Mouse (Mus musculus): Measurements from ENCODE around the gene H2afx. TPM values are rescaled to one million over a fixed set of nuclear protein-coding genes. Genes with fewer than 3 reads are reported as not detected.
"Not testable (repeated sequence)": the region's sequence is repeated elsewhere in the genome, so short reads cannot be mapped to it uniquely, and the experiment has no call there.

The H2afx gene
- polyA plus RNA-seq, 1 experiment from 2014 or later, result 209 TPM

- no peaks in the 10 kb centered on the region for H3K27me3 ChIP-seq
- peaks cover 19% of the 10 kb centered on the region for H3K36me3 ChIP-seq
- H3K4me2 ChIP-seq (replicated peaks), result peak within 1 kb of the TSS; percentile 93
- no peaks in the 10 kb centered on the region for H3K9me3 ChIP-seq
- WGBS, result under 1% methylated on average over 66 of the region's 67 CpGs
- peak within 1 kb of the TSS; percentile 98 for H3K9ac ChIP-seq (replicated peaks)
- peak within 1 kb of the TSS; percentile 98 for H3K4me3 ChIP-seq (replicated peaks)
- peaks cover 33% of the 10 kb centered on the region for H3K4me1 ChIP-seq (replicated peaks)
- H3K27ac ChIP-seq, result peak within 1 kb of the TSS; percentile 84
- peak; percentile 98 for ATAC-seq
Observed at GRCm38 (mm10) chr9:44319887-44320798, 14.4 kb upstream of the H2afx start, which contains the start of gene C2cd2l. TSS of gene C2cd2l (minus strand) at chr9:44320285.

GRCm38 (mm10) chr9:44320799-44321133 is 13.7 kb upstream of the H2afx start:
- peak overlapping the region; percentile 93 for H3K4me2 ChIP-seq (replicated peaks)
- peak overlapping the region; percentile 98 for H3K4me3 ChIP-seq (replicated peaks)
- ATAC-seq, result 0 out of 2 replicates have a peak, but pooled peaks have one; percentile 1
- 18% methylated on average over 6 of the region's 6 CpGs for WGBS
- peaks cover 35% of the 10 kb centered on the region for H3K4me1 ChIP-seq (replicated peaks)
- no peaks in the 10 kb centered on the region for H3K27me3 ChIP-seq
- peak overlapping the region; percentile 57 for H3K9ac ChIP-seq (replicated peaks)
- H3K27ac ChIP-seq, result peak overlapping the region; percentile 84
- H3K36me3 ChIP-seq, result peaks cover 13% of the 10 kb centered on the region
- H3K9me3 ChIP-seq, result no peaks in the 10 kb centered on the region

GRCm38 (mm10) chr9:44323656-44324055 is 10.8 kb upstream of the H2afx start:
- not testable (repeated sequence) for H3K36me3 ChIP-seq; H3K27me3 ChIP-seq; H3K9me3 ChIP-seq; ATAC-seq; H3K4me3 ChIP-seq (replicated peaks); H3K27ac ChIP-seq; H3K4me2 ChIP-seq (replicated peaks); H3K9ac ChIP-seq (replicated peaks)
- peaks cover 32% of the 10 kb centered on the region for H3K4me1 ChIP-seq (replicated peaks)
- 77% methylated on average over 2 of the region's 4 CpGs for WGBS

GRCm38 (mm10) chr9:44324147-44324546 is 10.3 kb upstream of the H2afx start:
- H3K9ac ChIP-seq (replicated peaks), result no peak overlapping the region
- H3K4me3 ChIP-seq (replicated peaks), result no peak overlapping the region
- peaks cover 30% of the 10 kb centered on the region for H3K4me1 ChIP-seq (replicated peaks)
- ATAC-seq, result no peak
- H3K27me3 ChIP-seq, result no peaks in the 10 kb centered on the region
- no peak overlapping the region for H3K4me2 ChIP-seq (replicated peaks)
- H3K36me3 ChIP-seq, result peaks cover 6% of the 10 kb centered on the region
- H3K9me3 ChIP-seq, result no peaks in the 10 kb centered on the region
- 89% methylated on average over 6 of the region's 6 CpGs for WGBS
- H3K27ac ChIP-seq, result no peak overlapping the region

GRCm38 (mm10) chr9:44325032-44325767 is 9.3 kb upstream of the H2afx start:
- H3K9ac ChIP-seq (replicated peaks), result peak overlapping the region; percentile 84; the same call in 1 of the 2 replicates
- peaks cover 26% of the 10 kb centered on the region for H3K4me1 ChIP-seq (replicated peaks)
- peaks cover 16% of the 10 kb centered on the region for H3K36me3 ChIP-seq
- ATAC-seq, H3K27ac ChIP-seq, H3K27me3 ChIP-seq, H3K9me3 ChIP-seq: not testable (repeated sequence)
- WGBS, result 58% methylated on average over 5 of the region's 8 CpGs
- peak overlapping the region; percentile 93 for H3K4me2 ChIP-seq (replicated peaks)
- peak overlapping the region; percentile 86 for H3K4me3 ChIP-seq (replicated peaks)

- Histone ChIP-seq H3K9me3 (no peaks in the 10 kb centered on the region), H3K4me2 (replicated peaks) (peak within 1 kb of the TSS; percentile 93), H3K9ac (replicated peaks) (peak within 1 kb of the TSS; percentile 84), H3K4me1 (replicated peaks) (peaks cover 21% of the 10 kb centered on the region), H3K27ac (peak within 1 kb of the TSS; percentile 92), H3K4me3 (replicated peaks) (peak within 1 kb of the TSS; percentile 86), H3K36me3 (peaks cover 23% of the 10 kb centered on the region), H3K27me3 (no peaks in the 10 kb centered on the region)
- peak; percentile 35 for ATAC-seq
- 7% methylated on average over 12 of the region's 12 CpGs for WGBS
Observed at GRCm38 (mm10) chr9:44325768-44326370, 8.6 kb upstream of the H2afx start, which contains the start of gene Dpagt1. TSS of gene Dpagt1 (plus strand) at chr9:44326019.

GRCm38 (mm10) chr9:44326371-44327063 is 8.0 kb upstream of the H2afx start:
- Histone ChIP-seq H3K4me1 (replicated peaks) (peaks cover 18% of the 10 kb centered on the region), H3K27ac (peak overlapping the region; percentile 92), H3K9ac (replicated peaks) (peak overlapping the region; percentile 84), H3K9me3 (no peaks in the 10 kb centered on the region), H3K36me3 (peaks cover 29% of the 10 kb centered on the region), H3K4me2 (replicated peaks) (peak overlapping the region; percentile 93), H3K4me3 (replicated peaks) (peak overlapping the region; percentile 86), H3K27me3 (no peaks in the 10 kb centered on the region)
- WGBS, result under 1% methylated on average over 38 of the region's 38 CpGs
- ATAC-seq, result peak; percentile 95

GRCm38 (mm10) chr9:44327064-44327711 is 7.3 kb upstream of the H2afx start:
- Histone ChIP-seq H3K9me3 (no peaks in the 10 kb centered on the region), H3K27me3 (no peaks in the 10 kb centered on the region), H3K4me2 (replicated peaks) (peak overlapping the region; percentile 93), H3K27ac (peak overlapping the region; percentile 92), H3K9ac (replicated peaks) (peak overlapping the region; percentile 84), H3K4me3 (replicated peaks) (peak overlapping the region; percentile 86), H3K36me3 (peaks cover 35% of the 10 kb centered on the region), H3K4me1 (replicated peaks) (peaks cover 18% of the 10 kb centered on the region)
- peak; percentile 64 for ATAC-seq
- WGBS, result under 1% methylated on average over 22 of the region's 22 CpGs

- no peak for ATAC-seq
- 94% methylated on average over 5 of the region's 5 CpGs for WGBS
Observed at GRCm38 (mm10) chr9:44327926-44328325, 6.6 kb upstream of the H2afx start.

GRCm38 (mm10) chr9:44330736-44331135 is 3.8 kb upstream of the H2afx start:
- WGBS, result 97% methylated on average over 6 of the region's 6 CpGs
- Histone ChIP-seq H3K4me2 (replicated peaks) (no peak overlapping the region), H3K9me3 (no peaks in the 10 kb centered on the region), H3K4me1 (replicated peaks) (peaks cover 18% of the 10 kb centered on the region), H3K9ac (replicated peaks) (no peak overlapping the region), H3K27ac (no peak overlapping the region), H3K27me3 (no peaks in the 10 kb centered on the region), H3K36me3 (peaks cover 52% of the 10 kb centered on the region), H3K4me3 (replicated peaks) (no peak overlapping the region)
- no peak for ATAC-seq

More at GRCm38 (mm10) chr9:44327926-44328325, 6.6 kb upstream of the H2afx start:
- Histone ChIP-seq H3K9ac (replicated peaks) (peak overlapping the region; percentile 84), H3K27ac (no peak overlapping the region), H3K36me3 (peaks cover 42% of the 10 kb centered on the region), H3K4me1 (replicated peaks) (peaks cover 18% of the 10 kb centered on the region), H3K27me3 (no peaks in the 10 kb centered on the region), H3K9me3 (no peaks in the 10 kb centered on the region), H3K4me2 (replicated peaks) (peak overlapping the region; percentile 93), H3K4me3 (replicated peaks) (peak overlapping the region; percentile 86)
